Mouse (Mus musculus) stomach, postnatal 0 days (tissue): Measurements from ENCODE around the gene Zpld1. TPM values are rescaled to one million over a fixed set of nuclear protein-coding genes. Genes with fewer than 3 reads are reported as not detected.

Experiments
- ATAC-seq: fragments of 200-750 bp; cut with Nextera tagmentation; 2 replicates; pipeline ENCODE4 v1.8.0; 2017; ENCODE audit not compliant: low FRiP score, low TSS enrichment
- DNase-seq: peaks from one replicate; pipeline ENCODE4 v3.0.0-alpha.2; 2016; ENCODE audit warnings: low spot score
- H3K27ac ChIP-seq: fragments of 300-500 bp; sonication (generic); replicated peaks from 2 replicates; pipeline ENCODE4 v1.5.1; 2014; ENCODE audit warnings: mild to moderate bottlenecking, control low read depth
- H3K27me3 ChIP-seq: fragments of 300-500 bp; sonication (generic); 2 replicates; pipeline ENCODE4 v1.6.1; 2014; ENCODE audit warnings: low read length; ENCODE audit not compliant: control insufficient read depth, insufficient read depth
- H3K36me3 ChIP-seq: fragments of 300-500 bp; sonication (generic); 2 replicates; pipeline ENCODE4 v1.6.1; 2014; ENCODE audit warnings: low read length, mixed read lengths; ENCODE audit not compliant: control insufficient read depth, insufficient read depth
- H3K4me1 ChIP-seq: fragments of 300-500 bp; sonication (generic); replicated peaks from 2 replicates; pipeline ENCODE4 v1.6.1; 2014; ENCODE audit warnings: antibody characterized with exemption; ENCODE audit not compliant: control insufficient read depth, insufficient read depth
- H3K4me2 ChIP-seq: fragments of 300-500 bp; sonication (generic); replicated peaks from 2 replicates; pipeline ENCODE4 v1.6.1; 2014; ENCODE audit warnings: low read depth, mild to moderate bottlenecking, control low read depth, moderate library complexity
- H3K4me3 ChIP-seq: fragments of 300-500 bp; sonication (generic); 2 replicates; pipeline ENCODE4 v1.5.1; 2014; ENCODE audit warnings: low read depth, low read length, control low read depth
- H3K9ac ChIP-seq: fragments of 300-500 bp; sonication (generic); 2 replicates; pipeline ENCODE4 v1.6.1; 2014; ENCODE audit warnings: mild to moderate bottlenecking, low read length, control low read depth, mixed read lengths
- H3K9me3 ChIP-seq: fragments of 300-500 bp; sonication (generic); 2 replicates; pipeline ENCODE4 v1.6.1; 2016; ENCODE audit warnings: low read length; ENCODE audit not compliant: control insufficient read depth
- CTCF ChIP-seq: IDR thresholded peaks from 2 replicates; pipeline ENCODE4 v1.5.1; 2016; ENCODE audit warnings: antibody characterized with exemption, low read depth, mild to moderate bottlenecking, moderate library complexity
- EP300 ChIP-seq: optimal IDR thresholded peaks from 2 replicates; pipeline ENCODE3; 2016; ENCODE audit warnings: antibody characterized with exemption
- WGBS: fragments of 180-500 bp; shearing (Covaris S2); extraction: QIAGEN DNeasy Blood & Tissue Kit; methylation state at CpG from one replicate; pipeline ENCODE4 v1.1.7; 2014; 5-methylcytosine and 5-hydroxymethylcytosine counted together
- polyA plus RNA-seq: library from polyadenylated mRNA; unstranded; fragments of >200 nt; fragmentation: Nextera tagmentation; extraction: Ambion mirVana; gene quantifications from 2 replicates; pipeline ENCODE4 v1.2.1, GENCODE M21; 2015

Zpld1 gene
- polyA plus RNA-seq, 1 experiment from 2014 or later, result 0.62 TPM

GRCm38 (mm10) chr16:55203945-55204344 lies 93.8 kb downstream of the Zpld1 start:
- 85% methylated on average over 1 of the region's 1 CpGs for WGBS
- Histone ChIP-seq H3K36me3 (no peaks in the 10 kb centered on the region), H3K4me3 (no peak overlapping the region), H3K27ac (no peak overlapping the region), H3K27me3 (no peaks in the 10 kb centered on the region), H3K4me1 (no peaks in the 10 kb centered on the region), H3K9ac (no peak overlapping the region), H3K4me2 (no peak overlapping the region), H3K9me3 (no peaks in the 10 kb centered on the region)
- DNase-seq, result no peak
- no peak for ATAC-seq
- no peak for TF ChIP-seq EP300
- TF ChIP-seq CTCF, result no peak

- Histone ChIP-seq H3K27me3 (no peaks in the 10 kb centered on the region), H3K4me2 (no peak overlapping the region), H3K4me3 (no peak overlapping the region), H3K4me1 (no peaks in the 10 kb centered on the region), H3K36me3 (no peaks in the 10 kb centered on the region), H3K9me3 (no peaks in the 10 kb centered on the region), H3K9ac (no peak overlapping the region), H3K27ac (no peak overlapping the region)
- ATAC-seq (no peak), DNase-seq (no peak)
- TF ChIP-seq CTCF, result no peak
- no peak for TF ChIP-seq EP300
- 75% methylated on average over 2 of the region's 2 CpGs for WGBS
Observed at GRCm38 (mm10) chr16:55190397-55190796, 107.4 kb downstream of the Zpld1 start.

GRCm38 (mm10) chr16:55185370-55185769 lies 112.4 kb downstream of the Zpld1 start:
- Histone ChIP-seq H3K27ac (no peak overlapping the region), H3K4me1 (no peaks in the 10 kb centered on the region), H3K27me3 (no peaks in the 10 kb centered on the region), H3K4me2 (no peak overlapping the region), H3K4me3 (no peak overlapping the region), H3K9ac (no peak overlapping the region), H3K9me3 (no peaks in the 10 kb centered on the region), H3K36me3 (no peaks in the 10 kb centered on the region)
- ATAC-seq (no peak), DNase-seq (no peak)
- WGBS, result 75% methylated on average over 1 of the region's 1 CpGs
- no peak for TF ChIP-seq EP300
- TF ChIP-seq CTCF, result no peak
